Comparison of ENCODE assay signal across 17 mouse cellular contexts in genomic region chr5:9557706-9558105, GRCm38 (mm10).
DNase-seq lines count a peak whose midpoint lies in the region; ATAC-seq lines count a peak whose summit lies in the region.
"Had no signal": no experiment of that assay in that cellular context is flagged by ENCODE, and none has a peak within 500 bp of the region (broad histone marks: within the 10 kb centered on the region; RNA-seq: fewer than 3 reads in every experiment).

No protein-coding gene starts in this region.

- ATAC-seq in forebrain, embryonic 14.5 days: peak; percentile 72
- peak; percentile 80 for ATAC-seq in forebrain, embryonic 16.5 days
- no peak for ATAC-seq in heart, embryonic 12.5 days (ENCODE audit: insufficient number of reproducible peaks, low FRiP score)
- ATAC-seq: intestine, embryonic 16.5 days; liver, embryonic 12.5 days; lung, postnatal 0 days had no signal

- H3K36me3 ChIP-seq in forebrain, embryonic 14.5 days (ENCODE audit: control insufficient read depth, insufficient read depth, low read length): no peaks in the 10 kb centered on the region
- no peaks in the 10 kb centered on the region for H3K36me3 ChIP-seq in forebrain, embryonic 10.5 days (replicated peaks)
- no peaks in the 10 kb centered on the region for H3K36me3 ChIP-seq in forebrain, embryonic 16.5 days (ENCODE audit: control insufficient read depth, insufficient read depth)
- H3K36me3 ChIP-seq in heart, embryonic 12.5 days: no peaks in the 10 kb centered on the region
- H3K36me3 ChIP-seq: liver, embryonic 12.5 days had no signal

- no peak overlapping the region for H3K4me2 ChIP-seq in forebrain, embryonic 14.5 days (ENCODE audit: low read length)
- H3K4me2 ChIP-seq in forebrain, embryonic 16.5 days (ENCODE audit: low read length): no peak overlapping the region
- no peak overlapping the region for H3K4me2 ChIP-seq in heart, embryonic 12.5 days
- H3K4me2 ChIP-seq: liver, embryonic 12.5 days had no signal

- no peak overlapping the region for H3K9ac ChIP-seq in forebrain, embryonic 14.5 days (ENCODE audit: low read length)
- H3K9ac ChIP-seq in forebrain, embryonic 16.5 days (replicated peaks; ENCODE audit: low read depth, low read length): no peak overlapping the region
- no peak overlapping the region for H3K9ac ChIP-seq in heart, embryonic 12.5 days
- H3K9ac ChIP-seq: liver, embryonic 12.5 days had no signal

- peak; percentile 63 for DNase-seq in forebrain, embryonic 14.5 days (ENCODE audit: low spot score)
- no peak for DNase-seq in forebrain, embryonic 10.5 days (ENCODE audit: extremely low spot score, low spot score)
- DNase-seq in layer of hippocampus, adult 9-11 months: peak; percentile 45
- no peak for DNase-seq in layer of hippocampus, postnatal 25 days (ENCODE audit: extremely low spot score in 1 of 2, low spot score in 1 of 2)
- peak; percentile 74 for DNase-seq in ES-CJ7 (ENCODE audit: low read depth, low spot score)
- DNase-seq in thymus, postnatal 25 days: no peak
- DNase-seq: cerebellum, adult 11-12 months; gastrocnemius, adult 2 months; heart, adult 2 months; heart, postnatal 10 days; kidney, postnatal 10 days; thymus, adult 18-20 months had no signal

- H3K27me3 ChIP-seq in forebrain, embryonic 14.5 days (replicated peaks; ENCODE audit: control insufficient read depth, insufficient read depth, low read length): no peaks in the 10 kb centered on the region
- no peaks in the 10 kb centered on the region for H3K27me3 ChIP-seq in forebrain, embryonic 10.5 days (ENCODE audit: poor library complexity, severe bottlenecking)
- H3K27me3 ChIP-seq in forebrain, embryonic 16.5 days (replicated peaks; ENCODE audit: control insufficient read depth, insufficient read depth, low read length): no peaks in the 10 kb centered on the region
- H3K27me3 ChIP-seq in heart, embryonic 12.5 days (replicated peaks): no peaks in the 10 kb centered on the region
- H3K27me3 ChIP-seq: liver, embryonic 12.5 days had no signal

- no peak overlapping the region for H3K4me3 ChIP-seq in forebrain, embryonic 14.5 days (ENCODE audit: low read depth, low read length)
- no peak overlapping the region for H3K4me3 ChIP-seq in forebrain, embryonic 10.5 days
- no peak overlapping the region for H3K4me3 ChIP-seq in forebrain, embryonic 16.5 days (replicated peaks; ENCODE audit: low read length)
- H3K4me3 ChIP-seq in heart, embryonic 12.5 days: no peak overlapping the region
- H3K4me3 ChIP-seq: gastrocnemius, adult 2 months; heart, adult 2 months; liver, embryonic 12.5 days had no signal

- no peaks in the 10 kb centered on the region for H3K4me1 ChIP-seq in forebrain, embryonic 14.5 days (ENCODE audit: control insufficient read depth, insufficient read depth, low read length)
- no peaks in the 10 kb centered on the region for H3K4me1 ChIP-seq in forebrain, embryonic 10.5 days
- H3K4me1 ChIP-seq in forebrain, embryonic 16.5 days (replicated peaks; ENCODE audit: control insufficient read depth, insufficient read depth, low read length): 0 out of 2 replicates have a peak, but pooled peaks cover 3% of the 10 kb centered on the region
- H3K4me1 ChIP-seq in heart, embryonic 12.5 days (replicated peaks): no peaks in the 10 kb centered on the region
- H3K4me1 ChIP-seq: liver, embryonic 12.5 days had no signal

- WGBS in forebrain, embryonic 14.5 days: 36% methylated on average over 3 of the region's 3 CpGs
- 64% methylated on average over 3 of the region's 3 CpGs for WGBS in forebrain, embryonic 10.5 days
- WGBS in forebrain, embryonic 16.5 days: 44% methylated on average over 3 of the region's 3 CpGs
- WGBS in heart, embryonic 12.5 days: 55% methylated on average over 3 of the region's 3 CpGs

- H3K27ac ChIP-seq in forebrain, embryonic 14.5 days (ENCODE audit: low read depth, low read length): no peak overlapping the region
- H3K27ac ChIP-seq in forebrain, embryonic 10.5 days: no peak overlapping the region
- no peak overlapping the region for H3K27ac ChIP-seq in forebrain, embryonic 16.5 days (ENCODE audit: low read length)
- no peak overlapping the region for H3K27ac ChIP-seq in heart, embryonic 12.5 days (ENCODE audit: poor library complexity, severe bottlenecking)
- H3K27ac ChIP-seq: gastrocnemius, adult 2 months; heart, adult 2 months; liver, embryonic 12.5 days had no signal

- no peaks in the 10 kb centered on the region for H3K9me3 ChIP-seq in forebrain, embryonic 14.5 days (replicated peaks; ENCODE audit: control insufficient read depth, low read length)
- no peaks in the 10 kb centered on the region for H3K9me3 ChIP-seq in forebrain, embryonic 10.5 days
- no peaks in the 10 kb centered on the region for H3K9me3 ChIP-seq in forebrain, embryonic 16.5 days (ENCODE audit: control insufficient read depth, low read length)
- H3K9me3 ChIP-seq in heart, embryonic 12.5 days (replicated peaks): no peaks in the 10 kb centered on the region
- H3K9me3 ChIP-seq: liver, embryonic 12.5 days had no signal

Comparison
In these comparisons a context has a peak if more than half of its experiments do, and no peak if none do; other contexts are left out.
1. DNase-seq: peak in forebrain, embryonic 14.5 days (single experiment), layer of hippocampus, adult 9-11 months (single experiment) and ES-CJ7 (single experiment); none in forebrain, embryonic 10.5 days (single experiment), layer of hippocampus, postnatal 25 days (0 of 2) and thymus, postnatal 25 days (single experiment).